Mouse (Mus musculus) myocyte (in vitro differentiated cells): ENCODE data around the gene Ercc8. TPM values are rescaled to one million over a fixed set of nuclear protein-coding genes. Genes with fewer than 3 reads are reported as not detected.

Source experiments
- H3K27me3 ChIP-seq: one replicate; pipeline ENCODE4 v1.6.1; 2011; ENCODE audit not compliant: control insufficient read depth, insufficient read depth, insufficient read length
- H3K36me3 ChIP-seq: one replicate; pipeline ENCODE4 v1.6.1; 2011; ENCODE audit not compliant: control insufficient read depth, insufficient read depth
- H3K4me2 ChIP-seq: one replicate; pipeline ENCODE4 v1.6.1; 2011; ENCODE audit warnings: low read depth, control low read depth
- H3K4me3 ChIP-seq: one replicate; pipeline ENCODE4 v1.5.1; 2011; ENCODE audit warnings: mild to moderate bottlenecking, control low read depth, moderate library complexity
- H3K79me2 ChIP-seq: one replicate; pipeline ENCODE4 v1.6.1; 2011; ENCODE audit not compliant: control insufficient read depth, insufficient read depth
- H3ac ChIP-seq: one replicate; pipeline ENCODE4 v1.6.1; 2011; ENCODE audit not compliant: control insufficient read depth, insufficient read length
- CEBPB ChIP-seq: IDR thresholded peaks from 2 replicates; pipeline ENCODE4 v1.6.1; 2011; ENCODE audit warnings: mild to moderate bottlenecking, moderate library complexity; ENCODE audit not compliant: poor library complexity, insufficient read depth, severe bottlenecking
- E2F4 ChIP-seq: IDR thresholded peaks from one replicate; pipeline ENCODE4 v1.6.1; 2011; ENCODE audit warnings: mild to moderate bottlenecking, control low read depth, moderate library complexity; ENCODE audit not compliant: insufficient read depth
- MAX ChIP-seq: IDR thresholded peaks from one replicate; pipeline ENCODE4 v1.6.1; 2011; ENCODE audit warnings: low read depth, mild to moderate bottlenecking, control low read depth
- MYOD1 ChIP-seq, 3 experiments: IDR thresholded peaks; one replicate each; pipeline ENCODE4 v1.6.1; 2011; ENCODE audit warnings: control low read depth in 2 of 3, low read depth in 2 of 3, mild to moderate bottlenecking in 2 of 3, moderate library complexity in 1 of 3; ENCODE audit not compliant: insufficient read length in 2 of 3, control insufficient read depth in 1 of 3
- MYOG ChIP-seq, 3 experiments: IDR thresholded peaks; one replicate each; pipeline ENCODE4 v1.6.1; 2011; ENCODE audit warnings: control low read depth in 2 of 3, low read depth in 2 of 3, mild to moderate bottlenecking in 2 of 3; ENCODE audit not compliant: insufficient read length in 2 of 3, control insufficient read depth in 1 of 3, insufficient read depth in 1 of 3
- POLR2A ChIP-seq: IDR thresholded peaks from one replicate; pipeline ENCODE4 v1.6.1; 2011; ENCODE audit warnings: low read depth, mild to moderate bottlenecking, control low read depth, moderate library complexity; ENCODE audit not compliant: insufficient read length
- POLR2AphosphoS2 ChIP-seq: IDR thresholded peaks from one replicate; pipeline ENCODE4 v1.6.1; 2011; ENCODE audit warnings: low read depth, control low read depth; ENCODE audit not compliant: insufficient read length
- REST ChIP-seq: IDR thresholded peaks from one replicate; pipeline ENCODE4 v1.6.1; 2011; ENCODE audit warnings: mild to moderate bottlenecking, control low read depth, moderate library complexity; ENCODE audit not compliant: insufficient read depth, insufficient read length
- SRF ChIP-seq: IDR thresholded peaks from one replicate; pipeline ENCODE4 v1.6.1; 2011; ENCODE audit warnings: low read depth; ENCODE audit not compliant: control insufficient read depth, insufficient read length
- TCF12 ChIP-seq: IDR thresholded peaks from one replicate; pipeline ENCODE4 v1.6.1; 2011; ENCODE audit warnings: mild to moderate bottlenecking, control low read depth; ENCODE audit not compliant: poor library complexity, insufficient read depth, severe bottlenecking
- TCF3 ChIP-seq: IDR thresholded peaks from one replicate; pipeline ENCODE4 v1.6.1; 2011; ENCODE audit warnings: low read depth, control low read depth; ENCODE audit not compliant: insufficient read length
- USF1 ChIP-seq: IDR thresholded peaks from one replicate; pipeline ENCODE4 v1.6.1; 2011; ENCODE audit warnings: low read depth, mild to moderate bottlenecking, control low read depth, moderate library complexity
- polyA plus RNA-seq: library from polyadenylated mRNA; unstranded; fragments of >200 nt; fragmentation: generic; extraction: Trizol; gene quantifications from one replicate; pipeline ENCODE4 v1.2.1, GENCODE M21; 2012; ENCODE audit warnings: missing spikeins

Ercc8 gene
- polyA plus RNA-seq, 1 experiment: 5.2 TPM

DNA sequence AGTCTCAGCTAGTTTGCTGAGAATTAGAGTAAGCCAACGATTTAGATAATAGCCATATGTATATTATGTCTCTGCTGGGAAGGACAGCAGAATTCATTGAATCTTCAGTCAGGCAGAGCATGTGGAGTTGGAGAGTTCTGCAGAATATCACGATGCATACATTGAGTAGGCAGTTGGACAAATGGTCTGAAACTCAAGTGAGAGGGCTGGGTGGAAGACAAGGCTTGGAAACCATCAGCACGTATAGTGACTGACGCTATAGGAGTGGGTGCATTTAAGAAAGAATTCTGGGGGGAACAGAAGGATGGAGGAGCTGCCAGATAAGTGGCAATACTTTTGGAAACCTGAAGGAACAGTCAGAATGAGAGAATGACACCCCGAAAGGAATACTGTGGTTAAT lies 27.8 kb upstream of the Ercc8 start:
- Histone ChIP-seq H3K79me2 (no peaks in the 10 kb centered on the region), H3K36me3 (no peaks in the 10 kb centered on the region), H3K27me3 (no peaks in the 10 kb centered on the region), H3K4me2 (no peak overlapping the region), H3K4me3 (no peak overlapping the region), H3ac (no peak overlapping the region)
- TF ChIP-seq TCF3 (no peak), MYOD1 (IDR thresholded peaks at IDR 0.05; ENCODE audit: control insufficient read depth in 1 of 3, insufficient read length in 2 of 3, low read depth in 2 of 3) (no peak), REST (no peak), SRF (no peak)

DNA sequence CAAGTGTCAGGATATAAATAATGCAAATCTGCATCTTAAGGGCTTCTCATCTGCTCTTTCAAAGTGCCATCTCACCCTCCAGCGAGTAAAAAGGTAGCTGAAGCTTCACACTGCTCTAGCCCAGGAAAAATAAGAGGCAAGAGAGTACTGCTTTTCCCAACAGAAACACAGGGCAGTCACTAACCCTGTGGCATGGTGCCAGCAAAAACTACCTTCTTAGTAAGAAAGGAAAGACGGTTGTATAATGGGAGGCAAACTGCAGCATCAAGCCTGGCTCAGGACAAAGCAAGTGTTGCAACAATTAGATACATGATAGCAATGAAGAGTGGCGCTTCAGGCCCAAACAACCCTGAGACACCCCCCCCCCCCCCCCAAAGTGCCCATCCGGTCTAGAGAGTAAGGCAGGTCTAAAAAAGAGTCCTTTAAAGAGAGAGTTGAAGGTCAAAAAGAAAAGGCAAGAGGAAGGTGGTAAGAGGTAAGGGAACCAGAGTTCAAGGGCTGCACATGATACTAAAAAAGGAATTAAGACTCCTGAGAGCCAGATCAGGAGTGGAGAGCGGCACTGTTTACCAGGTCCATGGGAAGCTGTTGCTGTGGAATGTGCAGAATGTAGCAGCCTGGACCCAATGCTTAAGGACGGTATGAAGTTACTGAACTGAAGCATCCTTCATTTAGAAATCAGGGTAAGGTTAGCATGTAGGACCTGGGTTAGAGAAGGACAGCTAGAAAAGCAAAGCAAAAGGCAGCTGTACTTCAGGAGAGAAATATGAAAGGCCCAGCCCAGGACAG lies 26.3 kb upstream of the Ercc8 start:
- no peaks in the 10 kb centered on the region for H3K27me3 ChIP-seq
- H3K4me3 ChIP-seq: no peak overlapping the region
- no peaks in the 10 kb centered on the region for H3K79me2 ChIP-seq
- no peaks in the 10 kb centered on the region for H3K36me3 ChIP-seq
- TF ChIP-seq POLR2A (no peak), USF1 (no peak), POLR2AphosphoS2 (no peak), TCF3 (no peak), CEBPB (no peak), REST (no peak), SRF (no peak), MAX (no peak), TCF12 (no peak), MYOG (IDR thresholded peaks at IDR 0.05; ENCODE audit: control insufficient read depth in 1 of 3, insufficient read depth in 1 of 3, insufficient read length in 2 of 3, low read depth in 2 of 3) (no peak), E2F4 (no peak), MYOD1 (IDR thresholded peaks at IDR 0.05; ENCODE audit: control insufficient read depth in 1 of 3, insufficient read length in 2 of 3, low read depth in 2 of 3) (no peak)
- no peak overlapping the region for H3K4me2 ChIP-seq
- no peak overlapping the region for H3ac ChIP-seq

DNA sequence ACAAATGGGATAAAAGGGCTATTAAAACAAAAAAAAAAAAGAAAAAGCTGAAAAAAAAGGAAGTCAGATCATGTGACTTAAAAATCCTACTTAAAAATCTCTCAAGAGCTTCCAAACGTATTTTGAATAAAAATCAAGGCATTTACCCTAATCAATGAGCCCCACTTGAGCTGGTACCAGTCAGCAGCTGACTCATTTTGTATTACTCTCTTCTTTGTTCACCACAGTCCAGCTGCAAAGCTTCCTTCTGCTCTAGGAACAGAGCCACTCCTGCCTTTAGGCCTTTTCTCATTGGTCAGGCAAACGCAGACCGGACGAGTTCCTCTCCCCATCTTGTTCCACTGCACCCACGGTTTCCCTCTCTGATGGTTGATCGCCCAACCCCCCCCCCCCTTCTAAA lies 22.9 kb upstream of the Ercc8 start:
- no peaks in the 10 kb centered on the region for H3K36me3 ChIP-seq
- TF ChIP-seq MYOG (IDR thresholded peaks at IDR 0.05; ENCODE audit: control insufficient read depth in 1 of 3, insufficient read depth in 1 of 3, insufficient read length in 2 of 3, low read depth in 2 of 3) (no peak), TCF3 (no peak), MAX (no peak), MYOD1 (IDR thresholded peaks at IDR 0.05; ENCODE audit: control insufficient read depth in 1 of 3, insufficient read length in 2 of 3, low read depth in 2 of 3) (no peak), USF1 (no peak), POLR2A (no peak), POLR2AphosphoS2 (no peak), SRF (no peak), E2F4 (no peak), REST (no peak), CEBPB (no peak), TCF12 (no peak)
- H3K4me2 ChIP-seq: no peak overlapping the region
- H3K79me2 ChIP-seq: no peaks in the 10 kb centered on the region
- no peak overlapping the region for H3K4me3 ChIP-seq
- H3K27me3 ChIP-seq: no peaks in the 10 kb centered on the region
- H3ac ChIP-seq: no peak overlapping the region

- H3K36me3 ChIP-seq: no peaks in the 10 kb centered on the region
- H3K4me3 ChIP-seq: no peak overlapping the region
- TF ChIP-seq MAX (no peak), TCF12 (no peak), TCF3 (no peak), SRF (no peak), REST (no peak), MYOD1 (IDR thresholded peaks at IDR 0.05; ENCODE audit: control insufficient read depth in 1 of 3, insufficient read length in 2 of 3, low read depth in 2 of 3) (no peak), POLR2AphosphoS2 (no peak)
- no peaks in the 10 kb centered on the region for H3K79me2 ChIP-seq
- no peak overlapping the region for H3ac ChIP-seq
- no peaks in the 10 kb centered on the region for H3K27me3 ChIP-seq
- no peak overlapping the region for H3K4me2 ChIP-seq
Observed at GRCm38 (mm10) chr13:108138403-108138977, 20.0 kb upstream of the Ercc8 start.

DNA sequence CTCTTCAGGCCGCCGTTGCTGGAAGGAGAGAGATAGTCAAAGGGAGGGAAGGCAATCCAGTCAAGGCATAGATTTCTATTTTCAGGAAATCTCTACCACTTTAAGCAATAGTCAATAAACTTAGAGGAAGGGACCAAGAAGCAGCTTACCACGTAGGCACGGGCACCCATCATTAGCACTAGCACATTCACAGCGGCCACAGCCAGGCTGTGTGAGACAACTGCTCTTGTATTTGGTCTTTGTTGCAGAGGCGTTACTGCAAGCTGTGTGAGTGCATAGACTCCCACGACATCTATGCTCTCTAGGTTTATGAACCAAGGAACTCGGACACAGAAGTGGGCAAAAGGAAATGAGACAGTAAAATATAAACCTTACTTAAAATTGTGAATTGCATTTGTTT lies 14.4 kb upstream of the Ercc8 start:
- TF ChIP-seq CEBPB: no peak
- TF ChIP-seq MYOG (IDR thresholded peaks at IDR 0.05; ENCODE audit: control insufficient read depth in 1 of 3, insufficient read depth in 1 of 3, insufficient read length in 2 of 3, low read depth in 2 of 3): no peak
- no peak for TF ChIP-seq TCF12
- no peak for TF ChIP-seq E2F4
- no peak for TF ChIP-seq TCF3
- TF ChIP-seq MAX: no peak
- TF ChIP-seq REST: no peak
- no peak for TF ChIP-seq SRF
- TF ChIP-seq MYOD1 (IDR thresholded peaks at IDR 0.05; ENCODE audit: control insufficient read depth in 1 of 3, insufficient read length in 2 of 3, low read depth in 2 of 3): no peak
- no peak for TF ChIP-seq USF1
- no peak for TF ChIP-seq POLR2AphosphoS2
- TF ChIP-seq POLR2A: no peak
- Histone ChIP-seq H3K4me3 (no peak overlapping the region), H3K27me3 (no peaks in the 10 kb centered on the region), H3K79me2 (no peaks in the 10 kb centered on the region), H3K4me2 (no peak overlapping the region), H3K36me3 (no peaks in the 10 kb centered on the region), H3ac (no peak overlapping the region)
